ENCODE assay signal across 22 mouse cellular contexts in genomic region chr7:83661031-83661430, GRCm38 (mm10). TPM values are rescaled to one million over a fixed set of nuclear protein-coding genes. Genes with fewer than 3 reads are reported as not detected.
DNase-seq lines count a peak whose midpoint lies in the region; ATAC-seq and TF ChIP-seq lines count a peak whose summit lies in the region.
"Had no signal": no experiment of that assay in that cellular context is flagged by ENCODE, and none has a peak within 500 bp of the region (broad histone marks: within the 10 kb centered on the region; RNA-seq: fewer than 3 reads in every experiment).

No protein-coding gene starts in this region.

- peak; percentile 24 for ATAC-seq in CD4-positive, CD25-positive, alpha-beta regulatory T cell, adult 4 months
- ATAC-seq in intestine, embryonic 15.5 days: no peak
- no peak for ATAC-seq in forebrain, postnatal 0 days
- ATAC-seq: hindbrain, embryonic 16.5 days had no signal

- H3K4me2 ChIP-seq in intestine, embryonic 15.5 days (replicated peaks): no peak overlapping the region
- H3K4me2 ChIP-seq in forebrain, postnatal 0 days (ENCODE audit: low read depth): no peak overlapping the region
- H3K4me2 ChIP-seq: forebrain, embryonic 12.5 days; heart, embryonic 11.5 days; limb, embryonic 13.5 days; liver, embryonic 15.5 days; neural tube, embryonic 15.5 days had no signal

- H3K27me3 ChIP-seq in intestine, embryonic 15.5 days (replicated peaks): no peaks in the 10 kb centered on the region
- H3K27me3 ChIP-seq in forebrain, postnatal 0 days (ENCODE audit: insufficient read depth, low read length): no peaks in the 10 kb centered on the region
- H3K27me3 ChIP-seq: forebrain, embryonic 12.5 days; limb, embryonic 13.5 days; liver, embryonic 15.5 days; neural tube, embryonic 15.5 days had no signal

- no peaks in the 10 kb centered on the region for H3K36me3 ChIP-seq in intestine, embryonic 15.5 days
- no peaks in the 10 kb centered on the region for H3K36me3 ChIP-seq in forebrain, postnatal 0 days (ENCODE audit: insufficient read depth)
- H3K36me3 ChIP-seq: forebrain, embryonic 12.5 days; G1E; limb, embryonic 13.5 days; liver, embryonic 15.5 days; midbrain, embryonic 10.5 days; neural tube, embryonic 15.5 days had no signal

- DNase-seq in layer of hippocampus, adult 2 months (ENCODE audit: low spot score in 2 of 2): no peak
- DNase-seq in layer of hippocampus, postnatal 36 days: no peak
- DNase-seq in natural killer cell, adult 2 months (ENCODE audit: low spot score in 2 of 2): peak; percentile 49 to 63
- DNase-seq in thymus, postnatal 10 days (ENCODE audit: low spot score in 2 of 2): peak; percentile 66 to 73
- no peak for DNase-seq in forebrain, postnatal 0 days
- no peak for DNase-seq in yolk sac, embryonic 10.5 days (ENCODE audit: low spot score)
- DNase-seq: cerebellum, adult 11 months; heart, postnatal 4 days; kidney, adult 8-10 months; kidney, postnatal 25 days; layer of hippocampus, adult 9-11 months; lung, postnatal 14 days had no signal

- 0 out of 2 replicates have a peak, but pooled peaks cover 4% of the 10 kb centered on the region for H3K4me1 ChIP-seq in intestine, embryonic 15.5 days (replicated peaks)
- H3K4me1 ChIP-seq in forebrain, postnatal 0 days (ENCODE audit: insufficient read depth): no peaks in the 10 kb centered on the region
- H3K4me1 ChIP-seq: forebrain, embryonic 12.5 days; limb, embryonic 13.5 days; liver, embryonic 15.5 days; midbrain, embryonic 10.5 days; neural tube, embryonic 15.5 days had no signal

- H3K27ac ChIP-seq in layer of hippocampus, adult 2 months: peak overlapping the region; percentile 49; the same call in 1 of the 2 replicates
- H3K27ac ChIP-seq in intestine, embryonic 15.5 days: no peak overlapping the region
- no peak overlapping the region for H3K27ac ChIP-seq in forebrain, postnatal 0 days (ENCODE audit: low read depth, low read length)
- H3K27ac ChIP-seq: forebrain, embryonic 12.5 days; limb, embryonic 13.5 days; liver, embryonic 15.5 days; midbrain, embryonic 10.5 days; neural tube, embryonic 15.5 days had no signal

- no peak overlapping the region for H3K4me3 ChIP-seq in layer of hippocampus, adult 2 months
- no peak overlapping the region for H3K4me3 ChIP-seq in intestine, embryonic 15.5 days (replicated peaks)
- no peak overlapping the region for H3K4me3 ChIP-seq in forebrain, postnatal 0 days (ENCODE audit: low read depth, low read length)
- H3K4me3 ChIP-seq: forebrain, embryonic 12.5 days; limb, embryonic 13.5 days; liver, embryonic 15.5 days; midbrain, embryonic 10.5 days; neural tube, embryonic 15.5 days had no signal

- TF ChIP-seq CTCF in layer of hippocampus, adult 2 months (conservative IDR thresholded peaks at IDR 0.05): no peak
- no peak for TF ChIP-seq CTCF in forebrain, postnatal 0 days (IDR thresholded peaks at IDR 0.05; ENCODE audit: low read depth)

- H3K9me3 ChIP-seq in intestine, embryonic 15.5 days: no peaks in the 10 kb centered on the region
- H3K9me3 ChIP-seq in forebrain, postnatal 0 days (ENCODE audit: low read length): no peaks in the 10 kb centered on the region
- H3K9me3 ChIP-seq: forebrain, embryonic 12.5 days; G1E; limb, embryonic 13.5 days; liver, embryonic 15.5 days; midbrain, embryonic 10.5 days; neural tube, embryonic 15.5 days had no signal

- WGBS in intestine, embryonic 15.5 days: 90% methylated on average over 10 of the region's 10 CpGs
- 94% methylated on average over 10 of the region's 10 CpGs for WGBS in forebrain, postnatal 0 days

- H3K9ac ChIP-seq in intestine, embryonic 15.5 days: no peak overlapping the region
- H3K9ac ChIP-seq in forebrain, postnatal 0 days: no peak overlapping the region
- H3K9ac ChIP-seq: forebrain, embryonic 12.5 days; limb, embryonic 13.5 days; liver, embryonic 15.5 days; neural tube, embryonic 15.5 days had no signal

RNA-seq across cellular contexts. Expression of gene Stard5, which starts 29.3 kb away (rescaled TPM):
- 10 to 100 TPM; 18.3 to 18.5 TPM for total RNA-seq in layer of hippocampus, adult 2 months (2021)
- total RNA-seq in layer of hippocampus, postnatal 36 days (2021): 10 to 100 TPM; 17.2 to 18.1 TPM
- polyA plus RNA-seq in CD4-positive, CD25-positive, alpha-beta regulatory T cell, adult 4 months (2017; shearing (Covaris generic)): 10 to 100 TPM; 49.3 to 54.4 TPM
- 50.5 and 52.3 TPM in 2 replicates for polyA plus RNA-seq in intestine, embryonic 15.5 days (2015; fragmentation: Nextera tagmentation; extraction: Ambion mirVana)
- total RNA-seq in forebrain, postnatal 0 days (2014; rRNA removed): 6.5 and 9.6 TPM in 2 replicates
- 4.8 and 5.5 TPM in 2 replicates for polyA plus RNA-seq in forebrain, postnatal 0 days (2015; fragmentation: Nextera tagmentation; extraction: Ambion mirVana)

Comparison
In these comparisons a context has a peak if more than half of its experiments do, and no peak if none do; other contexts are left out.
1. DNase-seq: peak in natural killer cell, adult 2 months (2 of 2) and thymus, postnatal 10 days (2 of 2); none in layer of hippocampus, adult 2 months (0 of 2), layer of hippocampus, postnatal 36 days (0 of 2), forebrain, postnatal 0 days (single experiment) and yolk sac, embryonic 10.5 days (single experiment).